Mouse (Mus musculus) lung, embryonic 16.5 days (tissue): ENCODE results near the gene Fam122a. TPM values are rescaled to one million over a fixed set of nuclear protein-coding genes. Genes with fewer than 3 reads are reported as not detected.

ENCODE experiments used
- ATAC-seq: fragments of 200-750 bp; cut with Nextera tagmentation; 2 replicates; pipeline ENCODE4 v1.8.0; 2017; ENCODE audit warnings: low read depth, mild to moderate bottlenecking, moderate library complexity
- H3K27ac ChIP-seq: fragments of 300-500 bp; sonication (generic); 2 replicates; pipeline ENCODE4 v1.5.1; 2014; ENCODE audit warnings: mild to moderate bottlenecking, control low read depth, low read length
- H3K27me3 ChIP-seq: fragments of 300-500 bp; sonication (generic); 2 replicates; pipeline ENCODE4 v1.6.1; 2014; ENCODE audit warnings: low read depth, low read length, mixed read lengths; ENCODE audit not compliant: control insufficient read depth, insufficient read depth
- H3K36me3 ChIP-seq: fragments of 300-500 bp; sonication (generic); 2 replicates; pipeline ENCODE4 v1.6.1; 2014; ENCODE audit warnings: low read length; ENCODE audit not compliant: control insufficient read depth, insufficient read depth
- H3K4me1 ChIP-seq: fragments of 300-500 bp; sonication (generic); replicated peaks from 2 replicates; pipeline ENCODE4 v1.6.1; 2014; ENCODE audit warnings: low read length, mixed read lengths; ENCODE audit not compliant: control insufficient read depth, insufficient read depth
- H3K4me2 ChIP-seq: fragments of 300-500 bp; sonication (generic); 2 replicates; pipeline ENCODE4 v1.6.1; 2014; ENCODE audit warnings: low read depth, low read length, control low read depth
- H3K4me3 ChIP-seq: fragments of 300-500 bp; sonication (generic); 2 replicates; pipeline ENCODE4 v1.5.1; 2014; ENCODE audit warnings: mild to moderate bottlenecking, low read length, control low read depth
- H3K9ac ChIP-seq: fragments of 300-500 bp; sonication (generic); 2 replicates; pipeline ENCODE4 v1.6.1; 2014; ENCODE audit warnings: low read length, control low read depth
- H3K9me3 ChIP-seq: fragments of 300-500 bp; sonication (generic); 2 replicates; pipeline ENCODE4 v1.6.1; 2016; ENCODE audit warnings: low read length; ENCODE audit not compliant: control insufficient read depth
- WGBS: fragments of 180-500 bp; shearing (Covaris S2); extraction: QIAGEN DNeasy Blood & Tissue Kit; methylation state at CpG from one replicate; pipeline ENCODE4 v1.1.7; 2014; 5-methylcytosine and 5-hydroxymethylcytosine counted together
- polyA plus RNA-seq: library from polyadenylated mRNA; unstranded; fragments of >200 nt; fragmentation: Nextera tagmentation; extraction: Ambion mirVana; gene quantifications from 2 replicates; pipeline ENCODE4 v1.2.1, GENCODE M21; 2015

Gene Fam122a
- polyA plus RNA-seq, 1 experiment from 2014 or later = 39.2 TPM

DNA sequence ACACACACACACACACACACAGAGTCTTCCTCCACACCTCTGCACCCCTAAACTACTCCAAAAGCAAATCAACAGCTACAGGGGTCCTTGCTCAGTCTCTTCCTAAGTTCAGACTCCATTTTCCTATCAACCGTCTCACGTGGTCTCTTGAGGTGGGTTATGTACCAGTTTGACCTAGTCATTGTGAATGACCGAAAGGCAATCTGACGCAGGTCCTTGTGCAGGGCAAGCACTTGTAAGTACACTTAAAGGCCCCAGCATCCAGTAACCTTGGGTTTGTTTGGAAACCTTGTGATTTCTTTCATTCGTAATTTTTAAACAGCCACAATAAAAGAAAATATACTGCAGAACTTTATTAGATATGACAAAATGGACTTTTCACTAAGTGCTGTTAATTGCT lies 4.6 kb downstream of the Fam122a start:
- 77% methylated on average over 5 of the region's 5 CpGs for WGBS

DNA sequence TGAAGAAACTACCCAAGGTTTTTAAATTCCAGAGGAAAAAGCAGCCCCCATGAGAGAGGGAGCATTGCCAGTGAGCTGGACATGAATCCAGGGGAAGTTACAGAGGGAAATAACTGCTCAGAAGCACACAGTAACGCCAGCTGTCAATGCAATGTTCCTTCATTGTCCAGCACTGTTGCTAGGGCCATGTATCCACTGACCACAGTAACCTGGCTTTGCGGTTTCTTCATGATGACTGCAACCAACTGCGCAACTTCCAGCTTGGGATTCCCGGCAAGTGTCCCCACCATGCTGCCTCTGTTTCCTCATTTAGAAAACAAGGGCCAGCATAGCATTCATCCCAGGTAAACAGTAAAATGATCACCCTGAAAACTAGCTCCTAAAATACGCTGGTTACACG lies 5.6 kb downstream of the Fam122a start:
- Histone ChIP-seq H3K27me3 (no peaks in the 10 kb centered on the region), H3K4me3 (no peak overlapping the region), H3K9me3 (no peaks in the 10 kb centered on the region), H3K4me1 (peaks cover 6% of the 10 kb centered on the region), H3K36me3 (peaks cover 6% of the 10 kb centered on the region), H3K27ac (no peak overlapping the region), H3K4me2 (no peak overlapping the region), H3K9ac (no peak overlapping the region)
- 89% methylated on average over 6 of the region's 6 CpGs for whole genome bisulfite sequencing
- no peak for ATAC-seq

More for the DNA sequence above, 4.6 kb downstream of the Fam122a start:
- no peak for ATAC-seq
- Histone ChIP-seq H3K27me3 (no peaks in the 10 kb centered on the region), H3K4me2 (no peak overlapping the region), H3K9me3 (no peaks in the 10 kb centered on the region), H3K4me1 (peaks cover 6% of the 10 kb centered on the region), H3K27ac (no peak overlapping the region), H3K4me3 (no peak overlapping the region), H3K9ac (no peak overlapping the region), H3K36me3 (peaks cover 6% of the 10 kb centered on the region)

DNA sequence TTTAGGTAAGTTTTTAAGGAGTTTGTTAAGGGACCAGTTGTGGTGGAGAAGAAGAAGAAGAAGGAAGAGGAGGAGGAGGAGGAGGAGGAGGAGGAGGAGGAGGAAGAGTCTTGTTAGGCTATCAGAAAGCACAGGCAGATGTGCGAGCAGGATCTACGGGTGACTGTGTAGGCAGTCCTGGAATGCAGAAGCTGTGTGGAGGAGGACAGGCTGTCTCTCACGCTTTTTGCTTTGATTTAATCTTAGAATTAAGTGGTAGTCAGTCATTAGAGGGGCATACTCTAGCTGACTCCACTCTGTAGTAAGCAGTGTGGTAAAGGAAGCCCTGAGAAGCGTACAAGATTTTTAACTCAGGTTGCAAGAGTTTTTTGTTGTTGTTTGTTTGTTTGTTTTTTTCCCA lies 7.9 kb downstream of the Fam122a start:
- Histone ChIP-seq H3K27me3 (no peaks in the 10 kb centered on the region), H3K9ac (no peak overlapping the region), H3K4me1 (no peaks in the 10 kb centered on the region), H3K36me3 (peaks cover 6% of the 10 kb centered on the region), H3K4me2 (no peak overlapping the region), H3K9me3 (no peaks in the 10 kb centered on the region), H3K27ac (no peak overlapping the region), H3K4me3 (no peak overlapping the region)
- WGBS = 46% methylated on average over 4 of the region's 4 CpGs
- no peak for ATAC-seq

DNA sequence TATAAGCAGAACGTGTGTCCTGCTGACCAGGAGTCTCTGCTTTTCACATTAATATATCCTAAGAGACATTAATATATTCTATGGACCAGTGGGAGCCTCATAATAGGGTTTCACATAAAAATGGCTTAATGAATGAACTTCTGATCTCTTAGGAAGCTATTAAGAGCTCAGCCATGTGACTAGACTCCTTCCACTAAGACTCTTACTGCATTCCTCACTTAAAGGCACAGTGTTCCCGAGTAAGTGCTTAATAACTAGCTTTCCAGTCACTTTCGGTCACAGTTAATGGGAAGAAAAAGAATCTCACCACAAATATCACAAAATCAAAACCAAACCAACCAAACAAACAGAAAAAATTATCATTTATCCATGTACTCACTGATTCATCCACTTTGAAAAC lies 8.5 kb downstream of the Fam122a start:
- 57% methylated on average over 3 of the region's 3 CpGs for WGBS
- H3K4me1 ChIP-seq = no peaks in the 10 kb centered on the region
- no peak overlapping the region for H3K4me2 ChIP-seq
- no peak for ATAC-seq
- H3K4me3 ChIP-seq = no peak overlapping the region
- H3K9me3 ChIP-seq = no peaks in the 10 kb centered on the region; the same call in 1 of the 2 replicates
- no peak overlapping the region for H3K9ac ChIP-seq
- H3K27me3 ChIP-seq = no peaks in the 10 kb centered on the region
- H3K27ac ChIP-seq = no peak overlapping the region
- peaks cover 5% of the 10 kb centered on the region for H3K36me3 ChIP-seq

DNA sequence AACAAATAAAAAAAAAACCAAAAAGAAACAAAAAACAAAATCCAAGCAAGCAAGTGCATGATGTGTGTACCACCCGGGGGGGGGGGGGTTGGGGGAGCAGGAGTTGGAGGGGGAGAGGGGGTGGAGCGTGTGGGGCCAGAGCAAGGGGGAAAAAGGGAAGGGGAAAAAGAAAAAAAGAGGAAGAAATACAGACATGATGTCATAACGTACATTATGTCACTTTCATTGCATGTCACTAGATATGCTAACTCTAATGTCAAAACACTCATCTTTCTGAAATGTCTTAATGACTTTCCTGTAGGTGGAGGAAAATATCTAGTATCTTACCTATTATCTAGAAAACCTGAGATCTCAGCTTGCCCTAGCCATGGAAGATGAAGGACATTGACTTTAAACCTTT lies 14.1 kb downstream of the Fam122a start:
- no peaks in the 10 kb centered on the region for H3K4me1 ChIP-seq
- ATAC-seq = no peak
- H3K36me3 ChIP-seq = no peaks in the 10 kb centered on the region
- H3K9me3 ChIP-seq = no peaks in the 10 kb centered on the region; the same call in 1 of the 2 replicates
- H3K27me3 ChIP-seq = no peaks in the 10 kb centered on the region
- H3K4me3 ChIP-seq = no peak overlapping the region
- H3K9ac ChIP-seq = no peak overlapping the region
- no peak overlapping the region for H3K27ac ChIP-seq
- H3K4me2 ChIP-seq = no peak overlapping the region
- 84% methylated on average over 3 of the region's 3 CpGs for WGBS

DNA sequence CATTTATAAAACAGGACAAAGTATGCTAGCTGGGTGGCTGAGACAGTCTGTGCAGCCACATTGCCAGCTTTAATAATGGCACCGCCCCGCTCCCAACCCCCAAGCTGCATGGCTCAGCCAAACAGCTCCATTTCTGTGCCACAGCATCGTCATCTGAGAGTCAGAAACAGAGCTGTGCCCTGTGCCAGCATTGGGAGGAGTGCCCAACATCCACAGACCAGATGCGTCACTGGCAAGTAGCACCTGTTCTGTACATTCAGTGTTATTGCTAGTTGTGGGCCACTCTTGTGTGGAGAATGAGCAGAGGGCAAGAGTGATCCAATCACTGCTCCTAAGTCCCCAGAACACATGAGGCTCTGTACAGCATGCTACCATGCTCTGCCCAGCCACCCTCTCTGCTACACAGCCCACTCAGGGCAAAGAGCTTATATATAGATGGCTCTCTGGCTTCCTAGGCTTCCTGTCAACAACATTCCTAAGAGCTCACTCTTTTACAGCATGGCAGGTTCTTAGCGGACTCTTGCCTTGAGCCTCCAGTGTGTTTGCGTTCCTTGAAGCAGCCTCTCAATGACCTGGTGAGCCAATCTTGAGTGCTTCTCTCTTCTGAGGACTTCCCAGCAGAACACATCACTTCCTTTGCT lies 20.4 kb downstream of the Fam122a start:
- Histone ChIP-seq H3K4me3 (no peak overlapping the region), H3K27ac (peak overlapping the region; percentile 73), H3K4me1 (peaks cover 3% of the 10 kb centered on the region), H3K9me3 (no peaks in the 10 kb centered on the region), H3K27me3 (no peaks in the 10 kb centered on the region), H3K36me3 (no peaks in the 10 kb centered on the region), H3K4me2 (0 out of 2 replicates have a peak overlapping the region, but pooled peaks have one; percentile 8), H3K9ac (no peak overlapping the region)
- WGBS = 64% methylated on average over 6 of the region's 6 CpGs
- peak; percentile 91 for ATAC-seq

DNA sequence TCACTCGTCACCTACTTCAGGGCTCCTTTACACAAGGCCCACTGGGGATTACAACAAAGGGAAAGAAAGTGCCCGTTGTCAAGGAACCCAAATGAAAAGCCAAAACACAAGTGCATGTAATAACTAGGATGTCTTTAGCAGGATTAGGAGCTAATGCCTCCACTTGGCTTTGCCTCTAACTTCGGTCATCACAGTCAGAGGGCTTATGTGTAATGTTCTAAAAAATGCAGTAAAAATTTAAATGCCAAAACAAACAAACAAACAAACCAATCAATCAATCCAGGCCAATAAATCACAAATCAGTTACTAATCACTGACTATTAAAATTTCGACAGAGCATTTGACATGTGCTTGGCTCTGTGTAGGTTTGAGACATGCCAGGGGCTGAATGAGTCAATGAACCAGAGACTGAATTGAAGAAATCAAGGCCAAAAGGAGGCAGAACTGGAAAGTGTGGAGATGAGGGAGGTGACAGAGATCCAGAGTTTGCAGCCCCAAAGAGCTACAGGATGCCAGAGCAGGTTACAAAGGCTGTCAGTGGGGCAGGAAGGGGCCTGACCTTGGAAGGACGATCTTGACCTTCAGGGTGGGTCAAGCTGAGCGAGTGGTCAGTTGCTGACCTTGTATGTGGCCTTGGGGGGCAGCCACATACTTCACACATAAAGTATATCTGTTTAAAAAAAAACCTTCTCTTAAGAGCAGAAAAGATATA lies 21.8 kb downstream of the Fam122a start:
- H3K4me3 ChIP-seq = no peak overlapping the region
- no peak for ATAC-seq
- H3K27ac ChIP-seq = no peak overlapping the region
- 64% methylated on average over 6 of the region's 6 CpGs for WGBS
- H3K9me3 ChIP-seq = no peaks in the 10 kb centered on the region
- H3K4me1 ChIP-seq = peaks cover 3% of the 10 kb centered on the region
- H3K36me3 ChIP-seq = no peaks in the 10 kb centered on the region
- no peaks in the 10 kb centered on the region for H3K27me3 ChIP-seq
- H3K9ac ChIP-seq = no peak overlapping the region
- H3K4me2 ChIP-seq = no peak overlapping the region

DNA sequence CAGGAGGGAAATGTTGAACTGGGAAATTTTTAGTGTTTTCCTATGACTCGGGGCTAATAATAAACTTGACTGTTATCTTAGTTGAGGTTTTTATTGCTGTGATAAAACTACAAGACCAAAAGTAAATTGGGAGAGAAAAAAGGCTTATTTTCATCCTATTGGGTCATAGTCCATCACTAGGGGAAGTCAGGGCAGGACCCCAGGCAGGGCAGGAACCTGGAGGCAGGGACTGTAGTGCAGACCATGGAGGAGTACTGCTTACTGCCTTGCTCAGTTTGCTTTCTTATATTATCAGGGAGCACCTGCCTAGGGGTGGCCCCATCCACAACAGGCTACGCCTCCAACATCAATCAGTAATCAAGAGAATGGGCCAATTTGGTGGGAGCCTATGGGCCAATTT lies 22.7 kb downstream of the Fam122a start:
- H3K4me1 ChIP-seq = peaks cover 3% of the 10 kb centered on the region
- H3K36me3 ChIP-seq = no peaks in the 10 kb centered on the region
- no peak overlapping the region for H3K4me2 ChIP-seq
- H3K9me3 ChIP-seq = no peaks in the 10 kb centered on the region
- H3K9ac ChIP-seq = no peak overlapping the region
- H3K27me3 ChIP-seq = no peaks in the 10 kb centered on the region
- H3K4me3 ChIP-seq = no peak overlapping the region
- 80% methylated on average over 2 of the region's 2 CpGs for WGBS
- H3K27ac ChIP-seq = no peak overlapping the region
- no peak for ATAC-seq

DNA sequence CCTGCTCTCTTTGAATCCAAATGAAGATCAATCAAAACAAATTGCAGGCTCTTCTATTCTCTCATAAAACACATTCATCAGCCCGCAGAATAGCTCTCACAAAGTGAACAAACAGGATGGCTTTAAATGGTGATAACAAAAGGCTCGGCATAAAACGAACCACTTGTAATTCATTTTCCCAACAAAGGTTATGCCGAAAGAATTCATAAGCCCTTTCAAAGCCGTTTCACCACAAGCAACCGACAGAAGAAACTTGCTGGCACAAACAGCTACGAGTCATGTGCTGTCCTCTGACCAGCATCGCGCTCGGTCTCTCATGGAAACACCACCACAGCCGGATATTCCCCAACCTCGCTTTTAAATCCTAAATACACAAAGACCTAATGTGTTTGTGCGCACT lies 23.8 kb downstream of the Fam122a start:
- Histone ChIP-seq H3K4me3 (no peak overlapping the region), H3K36me3 (no peaks in the 10 kb centered on the region), H3K9me3 (no peaks in the 10 kb centered on the region), H3K4me1 (peaks cover 3% of the 10 kb centered on the region), H3K9ac (no peak overlapping the region), H3K27me3 (no peaks in the 10 kb centered on the region), H3K27ac (no peak overlapping the region), H3K4me2 (no peak overlapping the region)
- no peak for ATAC-seq
- WGBS = 62% methylated on average over 13 of the region's 13 CpGs
